Mouse (Mus musculus): ENCODE results near the gene Arv1.

DNA sequence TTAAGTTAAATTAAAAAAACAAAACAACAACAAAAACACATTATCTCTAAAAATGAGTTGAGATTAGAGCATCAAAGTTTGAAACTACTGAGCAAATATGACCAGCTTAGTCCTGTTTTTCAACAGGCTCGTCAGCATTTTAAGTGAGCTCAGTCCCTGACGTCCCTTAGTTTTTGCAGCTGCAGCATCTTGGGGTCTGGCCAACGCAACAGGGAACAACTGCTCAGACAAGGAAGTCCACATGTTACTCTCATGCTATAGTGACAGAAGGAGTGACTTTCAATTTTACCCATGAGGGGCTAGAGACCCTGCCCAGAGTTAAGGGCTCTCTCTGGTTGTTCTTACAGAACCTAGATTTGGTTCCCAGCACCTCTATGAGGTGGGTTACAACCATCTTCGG is 17.6 kb upstream of the Arv1 start:
- no peak for TF ChIP-seq CTCF (IDR thresholded peaks at IDR 0.05; ENCODE audit: low read depth, low read length)
- no peak for TF ChIP-seq TAL1 (conservative IDR thresholded peaks at IDR 0.05; ENCODE audit: low read depth, low read length)
- no peak for TF ChIP-seq GATA1 (IDR thresholded peaks at IDR 0.05; ENCODE audit: borderline replicate concordance, low read length)
- no peak for TF ChIP-seq POLR2AphosphoS5 (IDR thresholded peaks at IDR 0.05; ENCODE audit: insufficient replicate concordance, low read depth, low read length)
